Mouse (Mus musculus): ENCODE measurements around the gene Zmynd10.
"Not testable (repeated sequence)": the region's sequence is repeated elsewhere in the genome, so short reads cannot be mapped to it uniquely, and the experiment has no call there.

DNA sequence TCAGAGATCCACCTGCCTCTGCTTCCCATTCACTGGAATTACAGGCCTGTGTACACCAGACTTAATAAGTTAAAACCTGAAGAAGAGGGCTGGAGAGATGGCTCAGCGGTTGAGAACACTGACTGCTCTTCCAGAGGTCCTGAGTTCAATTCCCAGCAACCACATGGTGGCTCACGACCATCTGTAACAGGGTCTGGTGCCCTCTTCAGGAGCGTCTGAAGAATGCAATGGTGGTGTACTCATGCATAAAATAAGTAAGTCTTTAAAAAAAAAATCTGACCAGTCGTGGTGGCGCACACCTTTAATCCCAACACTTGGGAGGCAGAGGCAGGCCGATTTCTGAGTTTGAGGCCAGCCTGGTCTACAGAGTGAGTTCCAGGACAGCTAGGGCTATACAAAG, 26.7 kb downstream of the Zmynd10 start:
- not testable (repeated sequence) for TF ChIP-seq CTCF, POLR2A (IDR thresholded peaks at IDR 0.05; ENCODE audit: extremely low read depth, insufficient read depth, low read length)
